Mouse (Mus musculus): ENCODE data around the gene Col23a1.
"Not testable (repeated sequence)": the region's sequence is repeated elsewhere in the genome, so short reads cannot be mapped to it uniquely, and the experiment has no call there.

Gene Col23a1

DNA sequence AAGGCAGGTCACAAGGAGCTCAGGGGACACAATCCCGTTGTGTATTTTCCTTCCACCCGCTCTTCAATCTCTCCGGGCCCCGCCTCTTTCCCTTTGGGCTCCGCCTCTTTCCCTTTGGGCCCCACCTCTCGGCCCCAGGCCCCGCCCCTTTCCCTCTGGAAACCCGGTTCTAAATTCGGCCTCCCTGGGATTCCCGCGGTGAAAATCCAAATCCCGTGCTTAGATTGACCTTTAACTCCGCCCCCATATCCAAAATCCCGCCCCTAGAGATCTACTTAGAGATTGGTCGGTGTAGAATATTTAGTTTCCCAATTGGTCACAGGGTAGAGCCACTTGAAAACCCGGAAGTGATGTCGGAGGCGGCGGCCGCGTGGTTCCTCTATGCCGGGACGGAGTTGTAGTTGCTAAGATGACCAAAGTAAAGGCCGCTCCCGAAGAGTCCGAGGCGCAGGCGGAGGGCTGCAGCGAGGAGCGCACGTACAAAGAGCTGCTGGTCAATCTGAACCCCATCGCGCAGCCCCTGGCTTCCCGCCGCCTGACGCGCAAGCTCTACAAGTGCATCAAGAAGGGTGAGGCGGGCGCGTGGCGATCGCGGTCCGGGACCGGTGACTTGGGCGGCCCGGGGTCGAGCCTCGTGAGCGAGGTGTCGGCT is 329.8 kb downstream of the Col23a1 start, which contains the start of gene Nhp2:
Nhp2 (plus strand) TSS at position 327 of the 652 bp plus-strand sequence.
- DNase-seq (ENCODE audit: extremely low spot score) = peak; percentile 99

DNA sequence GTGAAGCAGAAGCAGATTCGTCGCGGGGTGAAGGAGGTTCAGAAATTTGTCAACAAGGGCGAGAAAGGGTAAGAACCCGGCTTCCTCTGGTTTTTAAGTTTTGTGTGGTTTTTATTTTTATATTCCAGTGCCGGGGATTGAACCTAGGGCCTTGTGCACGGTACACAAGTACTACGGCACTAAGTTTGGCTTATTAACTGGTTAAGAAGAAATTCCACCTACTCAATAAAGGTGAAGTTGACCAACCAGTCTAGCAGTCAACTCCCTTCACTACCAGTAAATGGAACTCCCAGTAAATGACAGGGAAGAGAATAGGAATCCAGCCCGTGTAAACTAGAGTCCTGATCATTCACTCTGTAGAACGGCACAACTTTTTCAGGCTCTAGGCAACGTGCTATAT is 330.4 kb downstream of the Col23a1 start:
- no peak for DNase-seq (ENCODE audit: extremely low spot score)

DNA sequence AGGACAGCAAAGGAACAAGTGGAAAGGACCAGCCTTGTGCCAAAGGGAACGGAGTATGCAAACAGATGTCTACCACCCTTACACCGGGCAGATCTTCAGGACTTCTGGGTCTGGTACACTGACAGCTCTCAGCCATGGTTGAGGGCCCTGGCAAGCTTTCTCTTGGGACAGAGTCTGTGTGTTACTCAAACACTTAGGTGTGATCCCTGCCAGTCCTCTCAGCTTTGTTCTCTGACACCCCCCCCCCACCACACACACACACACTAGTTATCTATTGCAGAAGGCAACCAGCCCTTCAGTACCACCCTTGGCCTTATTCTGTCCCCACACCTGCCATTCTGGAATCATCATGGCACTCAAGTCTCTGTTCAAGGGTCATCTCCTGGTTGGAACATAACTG is 332.1 kb downstream of the Col23a1 start:
- no peak for DNase-seq (ENCODE audit: extremely low spot score)

GRCm38 (mm10) chr11:51622971-51623491 is 333.3 kb downstream of the Col23a1 start:
- no peak for DNase-seq (ENCODE audit: extremely low spot score)

- no peak for DNase-seq (ENCODE audit: extremely low spot score)
Measured at GRCm38 (mm10) chr11:51625187-51625820, 335.6 kb downstream of the Col23a1 start.

- no peak for DNase-seq (ENCODE audit: extremely low spot score)
Measured at GRCm38 (mm10) chr11:51627425-51627824, 337.7 kb downstream of the Col23a1 start.

DNA sequence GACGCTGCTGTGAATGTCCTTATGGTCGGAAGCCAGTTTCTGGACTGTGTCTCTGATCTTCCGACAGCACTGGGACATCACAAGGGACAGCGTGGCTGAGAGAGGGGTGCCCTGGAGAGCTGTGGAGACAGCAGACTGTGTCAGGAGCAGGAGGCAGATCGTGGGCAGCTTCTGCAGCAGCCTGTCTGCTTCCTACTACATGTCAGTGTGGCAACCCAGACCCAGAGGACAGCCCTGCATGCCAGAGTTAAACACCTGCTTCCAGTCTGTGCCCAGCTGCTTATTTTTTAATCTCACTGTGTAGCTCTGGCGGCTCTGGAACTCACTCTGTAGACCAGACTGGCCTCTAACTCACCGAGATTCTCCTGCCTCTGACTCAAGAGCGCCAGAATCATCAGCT is 338.2 kb downstream of the Col23a1 start:
- no peak for DNase-seq (ENCODE audit: extremely low spot score)

DNA sequence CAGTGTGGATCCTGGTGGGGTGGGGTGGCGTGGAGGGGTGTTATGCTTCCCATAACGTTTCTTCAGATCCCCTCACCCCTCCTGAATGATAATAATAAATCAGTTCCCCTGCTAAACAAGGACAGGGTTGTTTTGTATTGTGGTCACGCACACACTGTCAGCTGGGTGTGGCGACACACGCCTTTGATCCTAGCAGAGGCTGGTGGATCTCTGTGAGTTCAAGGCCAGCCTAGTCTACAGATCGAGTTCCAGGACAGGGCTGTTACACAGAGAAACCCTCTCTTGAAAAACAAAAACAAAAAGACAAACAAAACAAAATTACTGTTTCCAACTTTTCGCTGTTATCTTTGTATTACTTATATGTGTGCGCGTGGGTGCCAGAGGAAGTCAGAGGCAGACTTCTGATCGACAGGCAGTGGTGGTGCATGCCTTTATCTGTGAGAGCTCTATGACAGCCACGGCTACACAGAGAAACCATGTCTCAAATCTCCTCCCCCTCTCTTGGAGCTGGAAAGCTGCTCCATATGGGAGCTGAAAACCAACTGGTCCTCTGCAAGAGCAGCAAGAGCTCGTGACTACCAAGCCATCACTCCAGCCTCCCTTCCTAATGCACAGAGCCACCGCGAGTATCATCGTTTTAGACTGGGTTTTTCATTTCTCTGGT is 340.1 kb downstream of the Col23a1 start:
- DNase-seq (ENCODE audit: extremely low spot score) = no peak

DNA sequence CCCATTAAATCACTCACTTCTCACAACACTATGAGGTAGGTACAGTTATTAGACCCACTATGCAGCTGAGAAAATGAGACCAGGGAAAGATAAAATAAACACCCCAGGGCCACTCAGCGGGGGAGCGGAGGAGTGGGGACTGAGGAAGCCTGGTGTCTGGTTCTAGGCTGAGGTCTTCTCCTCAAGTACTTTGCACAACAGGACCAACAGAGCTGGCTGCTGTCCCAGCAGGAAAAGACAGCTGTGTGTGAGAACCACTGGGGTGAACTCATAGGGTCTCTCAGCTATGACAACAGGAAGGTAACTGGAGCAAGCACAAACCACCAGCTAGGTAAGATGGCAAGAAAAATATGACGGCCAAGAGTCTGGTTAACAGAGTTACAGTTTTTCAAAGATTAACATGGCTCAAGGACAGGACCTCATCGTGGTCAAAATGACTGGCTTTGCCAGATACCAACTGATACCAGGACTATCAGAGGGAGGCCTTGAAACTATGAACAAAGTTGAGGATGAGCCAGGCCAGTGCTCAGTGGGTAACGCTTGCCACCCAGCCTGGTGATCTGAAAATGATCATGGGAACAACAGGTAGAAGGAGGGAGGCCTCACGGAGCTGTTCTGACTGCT is 342.5 kb downstream of the Col23a1 start:
- DNase-seq (ENCODE audit: extremely low spot score) = no peak

GRCm38 (mm10) chr11:51633200-51633599 is 343.5 kb downstream of the Col23a1 start:
- DNase-seq (ENCODE audit: extremely low spot score) = not testable (repeated sequence)

All from embryo, embryonic 9.5 days (tissue).